Mouse (Mus musculus): ENCODE results near the gene Fam208a. TPM values are rescaled to one million over a fixed set of nuclear protein-coding genes. Genes with fewer than 3 reads are reported as not detected.
A peak's percentile ranks its signal among the peaks of the same experiment; 100 is the strongest.

The Fam208a gene
- total RNA-seq, 2 experiments from 2014 or later: 15.9 to 21.0 TPM

DNA sequence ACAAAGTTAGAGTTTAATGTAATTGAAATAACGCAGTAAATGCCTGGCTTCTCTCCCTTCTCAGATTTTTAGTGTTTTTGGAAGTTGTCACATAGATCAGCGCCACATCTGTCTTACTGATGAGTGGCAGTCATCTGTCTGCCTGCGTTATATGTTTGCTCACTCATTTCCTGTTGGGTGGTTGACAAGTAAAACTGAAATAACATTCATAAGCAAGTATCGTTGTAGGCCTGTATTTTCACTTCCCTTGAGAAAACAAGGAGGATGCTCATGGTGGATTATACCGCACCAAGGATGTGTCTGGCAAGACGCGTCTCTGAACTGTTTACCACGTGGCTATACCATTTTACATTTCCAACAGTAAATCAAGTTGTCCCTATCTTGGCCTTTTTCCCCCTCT is 15.9 kb upstream of the Fam208a start:
- ATAC-seq (replicated peaks; ENCODE audit: low FRiP score, poor library complexity, severe bottlenecking): no peak

- no peak for ATAC-seq (replicated peaks; ENCODE audit: low FRiP score, poor library complexity, severe bottlenecking)
Measured at GRCm38 (mm10) chr14:27413961-27414360, 14.7 kb upstream of the Fam208a start.

DNA sequence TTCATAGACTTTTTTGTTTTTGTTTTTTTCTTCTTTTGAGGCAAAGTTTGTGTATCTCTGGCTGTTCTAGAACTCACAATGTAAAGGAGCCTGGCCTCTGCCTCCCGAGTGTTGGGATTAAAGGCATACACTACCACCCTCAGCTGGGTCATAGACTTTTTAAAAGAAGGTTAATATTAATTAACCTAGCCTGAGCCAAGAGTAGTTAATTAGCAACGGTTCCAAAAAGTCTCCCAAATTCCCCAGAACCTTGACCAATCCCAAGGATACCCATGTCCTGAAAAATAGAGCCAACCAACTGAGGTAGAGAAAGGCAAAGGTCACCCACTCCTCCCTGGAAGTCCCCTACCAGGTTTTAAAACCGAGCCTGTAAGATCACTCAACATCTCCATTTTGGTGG is 7.8 kb upstream of the Fam208a start:
- no peak for ATAC-seq (replicated peaks; ENCODE audit: low FRiP score, poor library complexity, severe bottlenecking)

GRCm38 (mm10) chr14:27422301-27422700 is 6.3 kb upstream of the Fam208a start:
- ATAC-seq (replicated peaks; ENCODE audit: low FRiP score, poor library complexity, severe bottlenecking): no peak

GRCm38 (mm10) chr14:27428973-27429711 is 508 bp downstream of the Fam208a start:
- peak; percentile 84 for ATAC-seq (replicated peaks; ENCODE audit: low FRiP score, poor library complexity, severe bottlenecking)

DNA sequence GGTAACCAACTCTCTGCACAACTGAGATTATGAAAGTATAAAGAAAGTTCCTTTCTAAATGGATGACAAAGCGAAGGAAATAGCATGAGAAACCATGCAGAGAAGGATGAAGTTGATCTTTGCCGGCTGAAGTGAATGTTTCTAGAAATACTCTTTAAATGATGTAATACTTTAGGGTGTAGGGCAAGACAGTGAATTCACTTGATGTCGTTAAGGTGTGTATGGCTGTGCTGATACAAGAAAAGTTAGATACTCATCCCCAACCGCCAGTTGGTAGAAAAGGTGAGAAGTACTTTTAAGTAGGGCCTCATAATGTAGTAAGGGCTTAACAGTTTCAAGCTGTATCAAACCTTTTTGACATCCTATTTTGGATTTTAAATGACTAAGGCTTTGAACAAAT is 1.6 kb downstream of the Fam208a start:
- no peak for ATAC-seq (replicated peaks; ENCODE audit: low FRiP score, poor library complexity, severe bottlenecking)

- no peak for ATAC-seq (replicated peaks; ENCODE audit: low FRiP score, poor library complexity, severe bottlenecking)
Measured at GRCm38 (mm10) chr14:27432064-27432463, 3.4 kb downstream of the Fam208a start.

DNA sequence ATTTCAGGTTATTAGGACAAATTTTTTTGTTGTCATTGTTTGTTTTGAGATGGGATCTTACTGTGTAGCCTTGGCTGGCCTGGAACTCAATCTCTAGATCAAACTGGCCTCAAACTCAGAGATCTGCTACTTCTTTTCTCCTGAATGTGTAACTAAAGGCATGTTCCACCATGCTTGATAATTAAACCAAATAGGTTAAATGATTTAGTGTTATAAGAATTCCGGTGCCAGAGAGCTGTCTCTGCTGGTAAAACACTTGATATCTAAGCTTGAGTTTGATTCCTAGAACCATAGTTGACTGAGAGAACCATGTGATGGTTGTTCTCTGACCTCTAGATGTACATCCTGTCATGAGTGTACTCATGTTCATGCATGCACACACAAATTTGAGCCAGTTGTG is 7.5 kb downstream of the Fam208a start:
- no peak for ATAC-seq (replicated peaks; ENCODE audit: low FRiP score, poor library complexity, severe bottlenecking)

DNA sequence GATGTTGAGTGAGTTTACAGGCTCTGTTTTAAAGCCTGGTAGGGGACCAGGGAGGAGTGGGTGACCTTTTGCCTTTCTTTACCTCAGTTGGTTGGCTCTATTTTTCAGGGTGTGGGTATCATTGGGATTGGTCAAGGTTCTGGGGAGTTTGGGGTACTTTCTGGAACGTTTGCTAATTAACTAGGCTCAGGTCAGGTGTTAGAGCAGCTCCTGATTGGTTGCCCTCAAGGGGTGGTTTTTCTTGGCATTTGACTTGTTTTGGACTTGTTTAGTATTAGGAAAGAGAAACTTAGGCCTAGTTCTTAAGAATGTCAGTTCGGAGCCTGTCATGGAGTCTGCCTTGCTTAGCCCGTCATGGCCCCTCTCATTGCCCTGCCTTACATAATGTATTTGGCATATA is 8.2 kb downstream of the Fam208a start:
- no peak for ATAC-seq (replicated peaks; ENCODE audit: low FRiP score, poor library complexity, severe bottlenecking)

GRCm38 (mm10) chr14:27440921-27441320 is 12.3 kb downstream of the Fam208a start:
- no peak for ATAC-seq (replicated peaks; ENCODE audit: low FRiP score, poor library complexity, severe bottlenecking)

DNA sequence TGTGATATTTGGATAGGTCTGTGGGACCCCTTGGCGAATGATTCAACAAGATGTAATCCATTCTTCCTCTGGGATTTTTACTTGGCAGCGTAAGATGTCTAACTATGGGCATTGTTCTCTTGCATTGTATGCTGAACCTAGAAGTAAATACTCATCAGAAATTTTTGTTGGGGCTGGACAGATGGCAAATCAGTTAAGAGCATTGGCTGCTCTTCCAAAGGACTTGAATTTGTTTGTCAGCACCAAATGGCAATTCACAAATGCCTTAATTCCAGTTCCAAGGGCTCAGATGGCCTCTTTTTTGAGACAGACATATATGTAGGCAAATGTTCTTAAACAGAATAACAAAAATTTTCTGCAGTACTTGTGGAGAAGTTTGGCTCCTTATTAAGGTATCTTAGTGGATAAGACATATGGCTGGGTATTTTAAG is 16.2 kb downstream of the Fam208a start:
- ATAC-seq (replicated peaks; ENCODE audit: low FRiP score, poor library complexity, severe bottlenecking): no peak

- peak; percentile 62; the same call in 1 of the 2 replicates for ATAC-seq (replicated peaks; ENCODE audit: low FRiP score, poor library complexity, severe bottlenecking)
Measured at GRCm38 (mm10) chr14:27446963-27447362, 18.3 kb downstream of the Fam208a start.

GRCm38 (mm10) chr14:27491399-27491798 is 62.8 kb downstream of the Fam208a start:
- no peak for ATAC-seq (replicated peaks; ENCODE audit: low FRiP score, poor library complexity, severe bottlenecking)

GRCm38 (mm10) chr14:27493516-27493915 is 64.9 kb downstream of the Fam208a start:
- ATAC-seq (replicated peaks; ENCODE audit: low FRiP score, poor library complexity, severe bottlenecking): no peak

DNA sequence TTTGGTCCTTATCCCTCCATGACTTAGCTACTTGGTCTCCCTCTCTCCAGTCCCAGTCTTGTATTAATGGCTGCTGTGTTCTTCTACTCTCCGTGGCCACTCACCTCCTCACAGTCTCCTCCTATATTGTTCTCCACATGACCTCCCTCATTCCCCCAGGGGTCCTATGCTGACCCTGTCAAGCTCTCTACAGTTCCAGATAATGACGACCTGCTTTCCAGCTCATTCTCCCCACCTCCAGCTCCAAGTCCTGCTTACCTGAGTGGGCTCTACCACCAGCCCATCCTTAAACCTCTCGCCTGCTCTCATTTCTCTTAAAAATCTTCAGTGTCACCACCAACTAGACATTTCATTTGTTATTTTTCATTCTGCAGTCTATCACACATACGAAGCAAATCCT is 72.5 kb downstream of the Fam208a start:
- no peak for ATAC-seq (replicated peaks; ENCODE audit: low FRiP score, poor library complexity, severe bottlenecking)

GRCm38 (mm10) chr14:27507894-27508643 is 79.4 kb downstream of the Fam208a start, which contains the start of gene Ccdc66:
Gene Ccdc66 (minus strand): TSS chr14:27508460.
- ATAC-seq (replicated peaks; ENCODE audit: low FRiP score, poor library complexity, severe bottlenecking): peak; percentile 97

- peak; percentile 64 for ATAC-seq (replicated peaks; ENCODE audit: low FRiP score, poor library complexity, severe bottlenecking)
Measured at GRCm38 (mm10) chr14:27508644-27509301, 80.1 kb downstream of the Fam208a start.

DNA sequence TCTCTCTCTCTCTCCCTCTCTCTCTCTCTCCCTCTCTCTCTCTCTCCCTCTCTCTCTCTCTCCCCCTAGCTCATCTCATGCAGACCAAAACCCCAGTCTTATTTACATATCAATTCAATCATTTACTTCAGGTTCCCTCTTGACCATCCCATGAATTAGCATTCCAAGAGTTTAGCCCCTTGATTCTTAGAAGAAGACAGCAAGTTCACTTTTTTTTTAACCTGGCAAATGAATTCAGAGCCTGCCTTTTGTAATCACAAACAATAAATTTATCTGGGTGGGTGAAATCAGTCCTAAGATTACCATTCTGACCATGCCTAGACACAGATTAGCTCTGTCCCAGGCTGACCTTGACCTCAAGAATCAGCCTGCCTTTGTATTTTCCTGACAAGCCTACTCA is 95.9 kb downstream of the Fam208a start:
- ATAC-seq (replicated peaks; ENCODE audit: low FRiP score, poor library complexity, severe bottlenecking): no peak

All from erythroblast, adult 5-6 weeks (primary cell).